In the genomic region with DNA sequence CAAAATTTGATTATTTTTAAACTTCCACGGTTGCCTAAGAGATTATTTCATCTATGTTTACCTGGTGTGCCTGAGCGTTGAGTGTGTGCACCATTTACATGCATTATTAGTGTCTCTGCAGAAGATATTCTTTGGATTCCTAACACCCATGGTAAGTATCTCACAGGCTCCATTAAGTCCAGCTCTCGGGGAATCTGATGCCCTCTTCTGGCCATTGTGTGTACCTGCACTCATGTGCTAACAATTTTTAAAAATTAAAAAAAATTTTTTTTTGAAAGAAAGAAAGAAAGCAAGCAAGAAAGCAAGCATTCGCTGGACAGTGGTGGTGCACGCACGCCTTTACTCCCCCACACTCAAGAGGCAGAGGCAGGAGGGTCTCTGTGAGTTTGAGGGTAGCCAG, we compare ENCODE assay signal across 32 mouse cellular contexts. TPM values are rescaled to one million over a fixed set of nuclear protein-coding genes. Genes with fewer than 3 reads are reported as not detected.
DNase-seq lines count a peak whose midpoint lies in the region; TF ChIP-seq lines count a peak whose summit lies in the region.
"Had no signal": no experiment of that assay in that cellular context is flagged by ENCODE, and none has a peak within 500 bp of the region (broad histone marks: within the 10 kb centered on the region; RNA-seq: fewer than 3 reads in every experiment).

No protein-coding gene starts in this region.

- no peak for DNase-seq in layer of hippocampus, adult 2 months (ENCODE audit: low spot score in 2 of 2)
- DNase-seq in layer of hippocampus, adult 18-20 months (ENCODE audit: low spot score in 2 of 2), result no peak
- peak; percentile 8 for DNase-seq in 3T3-L1 (ENCODE audit: low read depth, low spot score)
- peak; percentile 36 for DNase-seq in A20 (ENCODE audit: low read depth, low spot score)
- no peak for DNase-seq in brain, embryonic 14.5 days (ENCODE audit: low read depth)
- DNase-seq in retina, embryonic 14.5 days (ENCODE audit: low spot score), result no peak
- DNase-seq in spleen, postnatal 36 days (ENCODE audit: low spot score in 2 of 2), result no peak
- DNase-seq: adrenal gland, postnatal 10 days; cerebellum, adult 2 months; cerebellum, postnatal 25 days; embryo, embryonic 11 days; heart, postnatal 36 days; kidney, adult 18-20 months had no signal

- TF ChIP-seq CTCF in layer of hippocampus, adult 2 months (conservative IDR thresholded peaks at IDR 0.05), result peak; percentile 48
- TF ChIP-seq CTCF in brain, embryonic 14.5 days (IDR thresholded peaks at IDR 0.05; ENCODE audit: borderline replicate concordance, extremely low read depth, insufficient read depth, insufficient read length), result peak; percentile 26; the same call in 1 of the 2 replicates

- no peak overlapping the region for H3K4me3 ChIP-seq in layer of hippocampus, adult 2 months
- H3K4me3 ChIP-seq: embryonic facial prominence, embryonic 13.5 days; erythroblast, embryonic 14.5 days; forebrain, embryonic 12.5 days; heart, embryonic 15.5 days; hindbrain, embryonic 15.5 days; neural tube, embryonic 15.5 days had no signal

- H3K27ac ChIP-seq in layer of hippocampus, adult 2 months, result no peak overlapping the region
- H3K27ac ChIP-seq: embryonic facial prominence, embryonic 13.5 days; forebrain, embryonic 12.5 days; heart, embryonic 15.5 days; hindbrain, embryonic 15.5 days; macrophage; neural tube, embryonic 15.5 days had no signal

- TF ChIP-seq POLR2A in brain, embryonic 14.5 days (IDR thresholded peaks at IDR 0.05; ENCODE audit: borderline replicate concordance, extremely low read depth, insufficient read depth, insufficient read length, poor library complexity, severe bottlenecking), result no peak

RNA-seq across cellular contexts. Expression of a gene that starts 3.6 kb away (rescaled TPM):
- total RNA-seq in layer of hippocampus, adult 2 months (2021), result 1 to 10 TPM; 3.5 to 3.9 TPM
- total RNA-seq in layer of hippocampus, adult 18-20 months (2021), result 1 to 10 TPM; 2.2 to 3.4 TPM
- 0.70 and 1.1 TPM in 2 replicates for polyA plus RNA-seq in brain, embryonic 14.5 days (2012; rRNA removed)
- total RNA-seq: gastrocnemius, adult 18-20 months; heart, postnatal 36 days had no signal
- polyA plus RNA-seq: macrophage had no signal

RNA-seq across cellular contexts. Expression of a gene that starts 3.7 kb away (rescaled TPM):
- total RNA-seq in layer of hippocampus, adult 2 months (2021), result 1 to 10 TPM; 1.6 TPM
- 1 to 10 TPM; 1.9 to 3.1 TPM for total RNA-seq in layer of hippocampus, adult 18-20 months (2021)
- 1.4 and 2.1 TPM in 2 replicates for polyA plus RNA-seq in brain, embryonic 14.5 days (2012; rRNA removed)
- total RNA-seq: gastrocnemius, adult 18-20 months; heart, postnatal 36 days had no signal
- polyA plus RNA-seq: kidney, embryonic 16.5 days; macrophage had no signal

RNA-seq across cellular contexts. Expression of a gene that starts 7.3 kb away (rescaled TPM):
- total RNA-seq in layer of hippocampus, adult 2 months (2021), result 1 to 10 TPM; 4.3 to 5.7 TPM
- total RNA-seq in layer of hippocampus, adult 18-20 months (2021), result 1 to 10 TPM; 3.2 to 4.2 TPM
- polyA plus RNA-seq in brain, embryonic 14.5 days (2012; rRNA removed), result 184 and 312 TPM in 2 replicates
- polyA plus RNA-seq: macrophage had no signal

RNA-seq across cellular contexts. Expression of a gene that starts 27.5 kb away (rescaled TPM):
- total RNA-seq in layer of hippocampus, adult 2 months (2021), result not detected
- not detected for total RNA-seq in layer of hippocampus, adult 18-20 months (2021)
- 0.25 and 0.30 TPM in 2 replicates for polyA plus RNA-seq in brain, embryonic 14.5 days (2012; rRNA removed)
- total RNA-seq: adrenal gland, postnatal 10 days; gastrocnemius, adult 18-20 months; heart, postnatal 36 days; layer of hippocampus, postnatal 14 days; left cerebral cortex, postnatal 10 days had no signal
- polyA plus RNA-seq: cerebellum, adult 2 months; embryonic facial prominence, embryonic 13.5 days; erythroblast, embryonic 14.5 days; gonadal fat pad, adult 2 months; heart, embryonic 15.5 days; kidney, embryonic 16.5 days; large intestine, adult 2 months; limb, embryonic 11.5 days; liver, embryonic 11.5 days; lung, embryonic 16.5 days; macrophage; neural tube, embryonic 15.5 days; stomach, embryonic 16.5 days had no signal

RNA-seq across cellular contexts. Expression of a gene that starts 28.9 kb away (rescaled TPM):
- total RNA-seq in layer of hippocampus, adult 2 months (2021), result under 1 TPM in 1 of 2 experiments, not detected in 1; 0.20 TPM
- under 1 TPM in 1 of 2 experiments, not detected in 1; 0.18 TPM for total RNA-seq in layer of hippocampus, adult 18-20 months (2021)
- 0.04 and 0.12 TPM in 2 replicates for polyA plus RNA-seq in brain, embryonic 14.5 days (2012; rRNA removed)
- total RNA-seq: adrenal gland, postnatal 10 days; ES-E14; gastrocnemius, adult 18-20 months; heart, postnatal 36 days had no signal
- polyA plus RNA-seq: erythroblast, embryonic 14.5 days; gonadal fat pad, adult 2 months; heart, embryonic 15.5 days; hindbrain, embryonic 15.5 days; kidney, embryonic 16.5 days; large intestine, adult 2 months; limb, embryonic 11.5 days; liver, embryonic 11.5 days; lung, embryonic 16.5 days; macrophage; midbrain, embryonic 16.5 days; neural tube, embryonic 15.5 days; stomach, embryonic 16.5 days had no signal

Comparison
In these comparisons a context has a peak if more than half of its experiments do, and no peak if none do; other contexts are left out.
1. DNase-seq: peak in 3T3-L1 (single experiment) and A20 (single experiment); none in layer of hippocampus, adult 2 months (0 of 2), layer of hippocampus, adult 18-20 months (0 of 2), brain, embryonic 14.5 days (single experiment), retina, embryonic 14.5 days (single experiment) and spleen, postnatal 36 days (0 of 2).